Mouse (Mus musculus): ENCODE measurements around the gene Cenpj.

Cenpj gene

DNA sequence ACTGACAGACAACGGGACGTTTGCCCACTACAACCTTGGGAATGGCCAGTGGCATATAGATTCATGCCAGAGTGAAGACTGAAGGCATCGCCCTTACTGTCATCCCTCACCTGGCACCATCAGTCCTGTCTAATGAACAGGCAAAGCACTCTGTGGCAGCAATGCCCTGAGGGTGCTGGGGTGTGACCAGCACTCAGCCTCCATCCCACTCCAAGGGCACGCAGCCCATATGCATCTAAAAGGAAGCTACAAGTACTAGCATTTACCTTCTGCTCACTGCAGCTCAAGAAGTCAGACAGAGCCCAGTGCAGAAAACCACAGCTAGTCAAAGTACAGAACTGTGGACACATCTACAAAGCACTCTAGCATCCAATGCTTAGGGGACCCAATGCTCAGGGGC lies 29.7 kb downstream of the Cenpj start:
- no peak for DNase-seq (ENCODE audit: low spot score)

- no peak for DNase-seq (ENCODE audit: low spot score)
These were observed 30.3 kb downstream of the Cenpj start for GRCm38 (mm10) chr14:56544946-56545345.

GRCm38 (mm10) chr14:56530788-56531187 lies 44.4 kb downstream of the Cenpj start:
- DNase-seq (ENCODE audit: low spot score), result no peak

GRCm38 (mm10) chr14:56514775-56515174 lies 60.5 kb downstream of the Cenpj start:
- DNase-seq (ENCODE audit: low spot score), result no peak

DNA sequence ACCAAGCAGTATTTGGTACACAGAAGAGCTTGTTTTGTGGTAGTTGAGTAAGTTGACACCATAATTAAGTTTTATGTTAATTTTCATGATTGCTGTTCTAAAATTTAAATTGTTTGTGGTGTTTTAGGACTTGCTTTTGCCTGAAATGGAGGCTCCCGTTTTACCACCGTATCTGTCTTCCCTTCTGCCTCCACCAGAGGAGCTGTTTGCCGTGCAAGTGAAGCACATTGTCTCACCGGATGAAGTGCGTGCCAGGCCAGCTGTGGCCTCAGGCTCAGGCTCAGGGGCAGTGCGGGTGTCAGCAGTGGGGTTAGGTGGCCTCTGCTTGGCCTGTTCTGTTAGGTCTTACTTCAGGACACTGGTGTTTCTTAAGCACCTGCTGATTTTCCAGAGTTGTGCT lies 63.1 kb downstream of the Cenpj start:
- peak; percentile 67 for DNase-seq (ENCODE audit: low spot score)

GRCm38 (mm10) chr14:56506743-56507142 lies 68.5 kb downstream of the Cenpj start:
- no peak for DNase-seq (ENCODE audit: low spot score)

GRCm38 (mm10) chr14:56502407-56502806 lies 72.8 kb downstream of the Cenpj start:
- DNase-seq (ENCODE audit: low spot score), result no peak

DNA sequence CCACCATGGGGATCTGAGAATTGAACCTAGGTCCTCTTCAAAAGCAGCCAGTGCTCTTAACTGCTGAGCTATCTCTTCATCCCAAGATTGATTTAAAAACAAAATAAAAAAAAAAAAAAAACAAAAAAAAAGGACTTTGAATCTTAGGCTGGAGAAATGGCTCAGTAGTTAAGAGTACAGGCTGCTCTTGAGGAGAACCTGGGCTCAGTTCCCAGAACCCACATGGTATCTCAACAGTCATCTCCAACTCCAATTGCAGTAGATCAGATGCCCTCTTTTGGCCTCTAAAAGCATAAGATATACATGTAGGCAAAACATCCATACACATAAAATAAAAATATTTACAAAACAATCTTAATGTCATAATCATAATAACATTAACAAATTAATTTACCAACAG lies 85.4 kb downstream of the Cenpj start:
- no peak for DNase-seq (ENCODE audit: low spot score)

Data from embryo, embryonic 10.5 days (tissue).